Mouse (Mus musculus) E14TG2a.4 (cell line): ENCODE results near the gene Gpr6.

Source experiments
- CTCF ChIP-seq: conservative IDR thresholded peaks from 2 replicates; pipeline ENCODE4 v1.5.1; 2014; ENCODE audit warnings: low read length
- POU5F1 ChIP-seq: IDR thresholded peaks from 2 replicates; pipeline ENCODE4 v1.6.1; 2014; ENCODE audit warnings: low read length, borderline replicate concordance

DNA sequence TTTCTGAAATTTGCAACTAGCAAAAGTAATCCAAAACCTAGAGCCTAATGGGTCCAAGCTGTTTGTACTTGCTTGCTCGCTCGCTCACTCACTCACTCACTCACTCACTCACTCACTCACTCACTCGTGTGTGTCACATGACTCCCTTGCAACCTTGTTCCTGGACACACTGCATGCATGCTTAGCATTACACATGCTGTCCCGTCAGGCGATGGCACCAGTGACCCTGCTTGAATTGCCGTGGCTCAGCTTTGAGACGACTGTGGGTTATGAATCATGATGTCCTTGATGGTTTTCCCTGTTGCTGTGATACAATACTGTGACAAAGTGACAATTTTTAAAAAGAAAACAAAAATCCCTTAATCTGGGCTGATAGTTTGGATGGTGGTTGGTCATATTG lies 39.3 kb downstream of the Gpr6 start:
- TF ChIP-seq CTCF (no peak), POU5F1 (no peak)
